Mouse (Mus musculus) small intestine, adult 2 months (tissue): ENCODE data around the gene Vdac2.

Source experiments
- CTCF ChIP-seq: fragments of 200-500 bp; IDR thresholded peaks from 2 replicates; pipeline ENCODE4 v1.5.1; 2012; ENCODE audit warnings: low read depth, mild to moderate bottlenecking, control low read depth, inconsistent platforms, low read length, moderate library complexity, mixed read lengths; ENCODE audit not compliant: insufficient replicate concordance, insufficient read length; ENCODE audit errors: extremely low read depth
- POLR2A ChIP-seq: fragments of 200-500 bp; IDR thresholded peaks from 2 replicates; pipeline ENCODE4 v1.6.1; 2012; ENCODE audit warnings: low read depth, mild to moderate bottlenecking, control low read depth, inconsistent platforms, low read length, moderate library complexity

DNA sequence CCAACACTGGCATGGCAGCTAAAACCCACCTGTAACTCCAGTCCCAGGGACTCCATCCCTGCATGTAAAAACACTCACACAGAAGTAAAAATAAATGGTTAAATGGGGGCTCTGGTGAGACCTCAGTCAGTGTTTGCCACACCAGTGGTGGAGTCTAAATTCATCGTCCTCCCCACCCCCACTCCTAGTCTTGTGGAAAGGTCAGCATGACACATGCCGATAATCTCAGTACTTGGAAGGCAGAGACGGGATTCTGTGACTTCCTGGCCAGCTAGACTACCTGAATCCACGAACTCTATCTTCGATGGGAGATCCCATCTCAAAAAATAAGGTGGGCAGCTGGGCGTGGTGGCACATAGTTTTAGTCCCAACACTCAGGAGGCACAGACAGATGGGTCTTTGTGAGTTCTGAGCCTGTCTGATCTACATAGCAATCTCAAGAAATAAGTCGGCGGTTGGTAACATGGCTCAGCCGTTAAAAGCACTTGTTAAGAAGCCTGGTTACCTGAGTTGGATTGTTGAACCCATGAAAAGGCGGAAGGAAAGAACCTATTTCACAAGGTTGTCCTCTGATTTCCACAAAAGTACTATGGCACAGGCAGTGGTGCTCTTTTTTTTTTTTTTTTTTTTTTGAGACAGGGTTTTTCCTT is 13.2 kb upstream of the Vdac2 start:
- no peak for TF ChIP-seq POLR2A
- TF ChIP-seq CTCF = no peak
